Mouse (Mus musculus): ENCODE measurements at regions not wholly inside any gene's neighbourhood (a gene's known extent, or its start where the extent isn't known, plus 50 kb on each side); places are given as distances from the start of the nearest gene placed in this dataset.
A peak's percentile ranks its signal among the peaks of the same experiment; 100 is the strongest.

DNA sequence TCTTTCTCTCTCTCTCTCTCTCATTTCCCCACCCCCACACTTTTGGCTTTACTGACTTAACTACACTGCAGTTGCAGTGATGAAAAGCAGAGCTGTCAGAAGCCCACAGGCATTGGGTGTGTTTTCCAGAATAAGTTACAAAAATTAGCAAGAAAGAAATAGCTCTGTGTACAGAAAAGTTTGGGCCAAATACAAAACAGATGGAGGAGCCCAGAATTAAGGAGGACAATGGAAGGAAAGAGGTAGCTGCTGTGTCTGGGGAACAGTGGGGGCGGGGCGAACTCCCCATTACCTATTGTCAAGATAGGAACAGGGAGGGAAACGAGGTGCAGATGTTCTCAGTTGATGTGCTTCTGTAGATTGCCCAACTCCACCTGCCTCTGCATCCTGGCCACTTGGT lies 267.4 kb upstream of the Slc30a5 start:
- Histone ChIP-seq H3K4me2 (replicated peaks) (no peak overlapping the region), H3K4me1 (no peaks in the 10 kb centered on the region), H3K4me3 (no peak overlapping the region), H3K27ac (no peak overlapping the region), H3K36me3 (no peaks in the 10 kb centered on the region), H3K27me3 (replicated peaks) (no peaks in the 10 kb centered on the region), H3K9me3 (no peaks in the 10 kb centered on the region), H3K9ac (no peak overlapping the region)
- no peak for ATAC-seq (ENCODE audit: low FRiP score, low read depth)
- 60% methylated on average over 3 of the region's 3 CpGs for WGBS

DNA sequence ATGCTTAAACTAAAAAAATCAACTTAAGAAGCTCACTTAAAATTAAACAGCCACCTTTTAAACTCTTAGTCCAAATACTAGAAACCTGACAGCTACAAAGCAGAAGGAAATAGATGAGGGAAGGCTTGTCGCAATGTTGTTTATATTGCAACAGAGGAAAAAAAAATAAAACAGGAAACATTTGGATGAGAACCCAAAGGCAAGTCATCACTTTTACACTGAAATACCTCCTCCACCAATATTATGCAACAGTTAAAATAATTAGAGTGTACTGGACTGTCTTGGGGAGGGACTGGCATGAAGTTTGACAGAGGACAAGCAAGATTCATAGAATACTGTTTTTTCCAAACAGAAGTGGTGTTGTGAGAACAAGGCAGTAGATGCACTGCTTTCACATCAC lies 263.6 kb upstream of the Slc30a5 start:
- WGBS: 94% methylated on average over 1 of the region's 1 CpGs
- Histone ChIP-seq H3K4me1 (no peaks in the 10 kb centered on the region), H3K9ac (no peak overlapping the region), H3K36me3 (no peaks in the 10 kb centered on the region), H3K4me3 (no peak overlapping the region), H3K4me2 (replicated peaks) (no peak overlapping the region), H3K9me3 (no peaks in the 10 kb centered on the region), H3K27me3 (replicated peaks) (no peaks in the 10 kb centered on the region), H3K27ac (no peak overlapping the region)
- ATAC-seq (ENCODE audit: low FRiP score, low read depth): no peak

DNA sequence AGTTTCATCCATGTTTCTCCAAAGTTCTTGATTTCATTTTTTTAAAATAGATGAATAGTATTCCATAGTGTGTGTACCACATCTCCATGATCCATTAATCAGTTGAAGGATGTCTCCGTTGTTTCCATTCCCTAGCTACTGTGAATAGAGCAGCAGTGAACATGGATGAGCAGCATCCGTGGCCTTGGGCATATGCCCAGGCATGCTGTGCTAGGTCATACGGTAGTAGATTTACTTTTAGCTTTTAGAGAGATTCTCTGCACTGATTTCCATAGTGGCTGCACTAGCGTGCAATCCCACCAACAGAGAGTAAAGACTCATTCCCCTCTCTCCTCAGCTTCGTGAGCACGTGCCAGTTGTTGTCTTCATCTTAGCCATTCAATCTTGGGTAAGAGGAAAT lies 263.0 kb upstream of the Slc30a5 start:
- H3K27me3 ChIP-seq (replicated peaks): no peaks in the 10 kb centered on the region
- ATAC-seq (ENCODE audit: low FRiP score, low read depth): no peak
- H3K9ac ChIP-seq: no peak overlapping the region
- no peaks in the 10 kb centered on the region for H3K36me3 ChIP-seq
- H3K4me2 ChIP-seq (replicated peaks): no peak overlapping the region
- no peak overlapping the region for H3K27ac ChIP-seq
- no peaks in the 10 kb centered on the region for H3K4me1 ChIP-seq
- WGBS: 84% methylated on average over 6 of the region's 6 CpGs
- no peaks in the 10 kb centered on the region for H3K9me3 ChIP-seq
- no peak overlapping the region for H3K4me3 ChIP-seq

DNA sequence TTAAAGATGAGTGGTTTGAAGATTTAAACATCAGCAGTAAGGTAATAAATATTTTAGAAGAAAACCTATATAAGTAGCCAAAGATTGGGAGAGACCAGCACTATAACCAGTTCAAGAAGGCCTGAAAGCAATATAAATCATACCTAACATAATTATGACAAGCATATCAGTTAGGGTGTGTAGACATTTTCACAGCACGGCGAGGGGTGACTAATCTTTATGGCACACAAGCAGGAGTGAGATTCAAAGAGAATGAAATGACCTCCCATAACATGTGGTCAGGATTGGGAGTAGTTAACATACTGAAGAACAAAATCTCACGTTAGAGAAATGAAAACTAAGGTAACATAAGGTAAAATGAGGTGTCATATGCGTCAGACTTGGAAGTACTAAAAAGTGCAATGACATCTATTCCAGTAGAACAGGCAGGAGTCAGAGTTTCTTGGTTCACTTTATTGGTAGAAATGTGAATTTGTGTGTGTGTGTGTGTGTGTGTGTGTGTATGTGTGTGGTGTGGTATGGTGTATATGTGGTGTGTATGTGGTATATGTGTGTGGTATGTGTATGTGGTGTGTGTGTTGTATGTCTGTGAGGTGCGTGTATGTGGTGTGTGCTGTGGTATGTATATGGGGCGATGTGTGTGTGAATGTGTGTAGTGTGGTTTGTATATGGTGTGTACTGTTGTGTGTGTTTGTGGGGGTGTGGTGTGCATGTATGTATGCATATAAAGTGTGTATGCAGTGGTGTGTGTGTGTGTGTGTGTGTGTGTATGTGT lies 262.0 kb upstream of the Slc30a5 start:
- Histone ChIP-seq H3K4me2 (replicated peaks) (no peak overlapping the region), H3K9ac (no peak overlapping the region), H3K36me3 (no peaks in the 10 kb centered on the region), H3K4me3 (no peak overlapping the region), H3K9me3 (no peaks in the 10 kb centered on the region), H3K27ac (no peak overlapping the region), H3K27me3 (replicated peaks) (no peaks in the 10 kb centered on the region), H3K4me1 (no peaks in the 10 kb centered on the region)
- ATAC-seq (ENCODE audit: low FRiP score, low read depth): no peak
- WGBS: 88% methylated on average over 6 of the region's 6 CpGs

DNA sequence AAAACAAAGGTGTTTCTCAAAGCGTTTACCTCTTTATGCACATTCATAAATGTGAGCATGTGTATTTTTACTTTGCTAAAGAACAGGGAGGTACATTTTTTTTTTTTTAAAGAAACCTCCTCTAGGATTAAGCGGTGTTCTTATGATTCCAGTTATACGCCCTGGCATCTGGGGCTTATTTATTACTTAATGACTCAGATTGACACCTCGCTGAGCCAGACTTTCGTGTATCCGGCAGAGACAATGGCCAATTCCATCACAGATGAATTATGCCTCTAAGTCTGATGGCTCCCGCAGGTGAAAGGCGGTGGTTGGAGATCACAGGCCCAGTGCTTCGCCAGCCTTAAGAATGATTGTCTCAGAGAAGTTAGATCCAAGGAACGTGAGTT lies 259.5 kb upstream of the Slc30a5 start:
- ATAC-seq (ENCODE audit: low FRiP score, low read depth): no peak
- Histone ChIP-seq H3K27me3 (replicated peaks) (no peaks in the 10 kb centered on the region), H3K9ac (no peak overlapping the region), H3K9me3 (no peaks in the 10 kb centered on the region), H3K4me2 (replicated peaks) (no peak overlapping the region), H3K4me3 (no peak overlapping the region), H3K4me1 (no peaks in the 10 kb centered on the region), H3K27ac (no peak overlapping the region), H3K36me3 (no peaks in the 10 kb centered on the region)
- WGBS: 83% methylated on average over 10 of the region's 10 CpGs

DNA sequence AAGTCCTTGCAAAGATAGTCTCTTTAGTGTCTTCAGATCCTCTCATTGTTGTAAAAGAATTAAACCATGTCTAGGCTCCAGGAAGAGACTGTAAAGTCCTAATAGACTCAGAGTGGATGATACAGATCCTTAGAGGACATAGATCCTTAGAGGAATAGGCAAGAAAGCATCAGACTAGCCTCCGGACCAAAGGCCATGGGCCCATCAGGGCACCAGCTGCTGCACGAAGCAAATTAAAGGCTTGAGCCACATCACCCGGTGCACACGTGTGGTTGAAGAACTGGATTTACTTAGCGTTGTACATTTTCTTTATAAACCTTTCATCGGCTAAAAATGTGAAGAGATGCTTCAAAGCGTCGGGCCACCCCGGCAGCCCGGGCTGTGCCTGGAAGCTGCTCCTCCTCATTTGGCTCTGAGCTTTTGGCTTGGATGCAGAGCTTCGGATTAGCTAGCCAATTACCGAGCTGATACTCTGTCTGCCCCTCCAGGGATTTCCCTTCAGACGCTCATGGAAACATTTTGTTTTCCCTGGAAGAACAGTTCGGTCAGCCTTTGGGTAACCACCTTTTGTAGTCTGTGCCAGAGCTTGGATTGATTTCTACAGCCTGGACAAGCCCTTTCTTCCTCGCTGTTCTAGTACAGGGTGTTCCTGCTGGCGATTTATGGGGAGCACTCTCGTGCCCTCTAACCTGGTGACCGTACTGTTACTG lies 259.0 kb upstream of the Slc30a5 start:
- no peak overlapping the region for H3K9ac ChIP-seq
- no peaks in the 10 kb centered on the region for H3K36me3 ChIP-seq
- no peak overlapping the region for H3K4me2 ChIP-seq (replicated peaks)
- no peak for ATAC-seq (ENCODE audit: low FRiP score, low read depth)
- no peaks in the 10 kb centered on the region for H3K9me3 ChIP-seq
- no peak overlapping the region for H3K27ac ChIP-seq
- H3K4me3 ChIP-seq: no peak overlapping the region
- H3K27me3 ChIP-seq (replicated peaks): no peaks in the 10 kb centered on the region
- H3K4me1 ChIP-seq: no peaks in the 10 kb centered on the region
- 78% methylated on average over 18 of the region's 18 CpGs for WGBS

DNA sequence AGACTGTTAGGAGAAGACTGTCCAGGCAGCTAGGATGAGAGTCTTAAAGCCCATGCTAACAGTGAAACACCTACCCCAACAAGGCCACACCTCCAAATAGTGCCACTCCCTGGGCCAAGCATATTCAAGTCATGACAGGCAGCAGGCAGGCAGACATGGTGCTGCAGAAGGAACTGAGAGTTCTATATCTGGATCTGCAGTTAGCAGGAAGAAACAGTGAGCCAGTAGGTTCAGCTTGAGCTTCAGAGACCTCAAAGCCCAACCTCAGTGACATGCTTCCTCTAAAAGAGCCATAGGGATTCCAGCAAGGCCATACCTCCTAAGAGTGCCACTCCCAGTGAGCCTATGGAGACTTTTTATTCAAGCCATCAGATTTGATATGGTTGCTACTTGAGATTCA lies 252.0 kb upstream of the Slc30a5 start:
- H3K9ac ChIP-seq: no peak overlapping the region
- H3K36me3 ChIP-seq: no peaks in the 10 kb centered on the region
- no peaks in the 10 kb centered on the region for H3K27me3 ChIP-seq (replicated peaks)
- no peak overlapping the region for H3K4me2 ChIP-seq (replicated peaks)
- no peaks in the 10 kb centered on the region for H3K4me1 ChIP-seq
- H3K27ac ChIP-seq: no peak overlapping the region
- no peak for ATAC-seq (ENCODE audit: low FRiP score, low read depth)
- H3K4me3 ChIP-seq: no peak overlapping the region
- H3K9me3 ChIP-seq: no peaks in the 10 kb centered on the region

DNA sequence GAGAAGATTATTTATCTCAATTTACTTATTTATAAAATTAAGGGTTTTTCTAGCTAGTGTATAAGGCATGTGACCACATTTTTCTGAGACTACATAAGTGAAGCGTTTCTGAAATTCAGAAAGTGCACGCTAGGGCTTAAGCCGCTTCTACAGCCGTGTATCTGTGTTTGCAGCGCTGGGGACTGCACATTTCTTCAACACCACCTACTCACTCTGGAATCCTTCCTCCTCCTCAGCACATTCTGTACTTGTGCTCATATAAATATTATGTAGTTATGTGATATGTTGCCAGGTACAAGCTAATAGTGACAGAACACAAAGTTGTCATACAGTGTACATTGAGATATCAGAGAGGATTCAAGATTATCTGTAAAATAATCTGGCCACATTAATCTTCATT lies 251.0 kb upstream of the Slc30a5 start:
- Histone ChIP-seq H3K4me2 (replicated peaks) (no peak overlapping the region), H3K4me1 (no peaks in the 10 kb centered on the region), H3K27ac (no peak overlapping the region), H3K9me3 (no peaks in the 10 kb centered on the region), H3K4me3 (no peak overlapping the region), H3K27me3 (replicated peaks) (no peaks in the 10 kb centered on the region), H3K36me3 (no peaks in the 10 kb centered on the region), H3K9ac (no peak overlapping the region)
- no peak for ATAC-seq (ENCODE audit: low FRiP score, low read depth)
- WGBS: 95% methylated on average over 5 of the region's 5 CpGs

DNA sequence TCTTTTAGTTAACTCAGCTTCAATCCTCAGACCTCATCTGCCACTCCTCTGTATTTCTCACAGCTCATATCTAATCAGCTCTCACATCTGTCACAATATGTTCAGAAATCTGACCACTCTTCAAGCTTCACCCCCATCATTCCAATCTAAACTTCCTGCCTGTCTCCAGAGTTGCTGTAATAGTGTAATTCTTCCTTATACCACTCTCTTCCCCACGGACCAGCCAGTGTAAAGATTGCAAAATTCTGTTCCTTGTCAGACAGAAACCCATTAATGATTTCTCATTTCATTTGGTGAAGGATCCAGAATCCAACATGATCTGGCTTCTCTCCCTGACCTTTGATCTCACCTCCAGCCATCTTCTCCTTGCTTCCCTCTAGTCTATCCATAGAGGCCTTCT lies 250.2 kb upstream of the Slc30a5 start:
- Histone ChIP-seq H3K27me3 (replicated peaks) (no peaks in the 10 kb centered on the region), H3K4me2 (replicated peaks) (no peak overlapping the region), H3K9ac (no peak overlapping the region), H3K27ac (no peak overlapping the region), H3K4me1 (no peaks in the 10 kb centered on the region), H3K9me3 (no peaks in the 10 kb centered on the region), H3K36me3 (no peaks in the 10 kb centered on the region), H3K4me3 (no peak overlapping the region)
- WGBS: 76% methylated on average over 1 of the region's 1 CpGs
- ATAC-seq (ENCODE audit: low FRiP score, low read depth): no peak

DNA sequence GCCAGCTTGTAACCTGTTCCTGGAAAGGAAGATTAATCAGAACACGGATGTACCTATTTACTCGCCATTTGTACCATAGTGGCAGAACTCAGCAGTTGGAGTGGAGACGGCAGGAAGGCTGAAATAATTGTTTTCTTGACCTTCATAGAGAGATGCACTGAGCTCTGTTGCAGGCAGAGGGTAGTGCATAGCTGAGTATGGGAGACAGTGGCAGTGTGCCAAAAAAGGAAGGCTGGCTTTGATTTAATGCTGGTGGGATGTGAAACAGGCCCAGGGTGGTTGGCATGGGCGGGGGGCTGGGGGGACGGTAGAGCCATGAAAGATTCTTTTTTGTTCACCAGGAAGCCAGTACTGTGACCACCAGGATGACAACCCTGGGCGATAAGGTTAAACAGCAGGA lies 235.3 kb upstream of the Slc30a5 start:
- H3K9me3 ChIP-seq: no peaks in the 10 kb centered on the region
- H3K4me3 ChIP-seq: no peak overlapping the region
- H3K4me1 ChIP-seq: no peaks in the 10 kb centered on the region
- 0 out of 2 replicates have a peak, but pooled peaks have one; percentile 65 for ATAC-seq (ENCODE audit: low FRiP score, low read depth)
- H3K27me3 ChIP-seq (replicated peaks): no peaks in the 10 kb centered on the region
- no peak overlapping the region for H3K4me2 ChIP-seq (replicated peaks)
- H3K9ac ChIP-seq: no peak overlapping the region
- 76% methylated on average over 6 of the region's 6 CpGs for WGBS
- no peaks in the 10 kb centered on the region for H3K36me3 ChIP-seq
- H3K27ac ChIP-seq: no peak overlapping the region

DNA sequence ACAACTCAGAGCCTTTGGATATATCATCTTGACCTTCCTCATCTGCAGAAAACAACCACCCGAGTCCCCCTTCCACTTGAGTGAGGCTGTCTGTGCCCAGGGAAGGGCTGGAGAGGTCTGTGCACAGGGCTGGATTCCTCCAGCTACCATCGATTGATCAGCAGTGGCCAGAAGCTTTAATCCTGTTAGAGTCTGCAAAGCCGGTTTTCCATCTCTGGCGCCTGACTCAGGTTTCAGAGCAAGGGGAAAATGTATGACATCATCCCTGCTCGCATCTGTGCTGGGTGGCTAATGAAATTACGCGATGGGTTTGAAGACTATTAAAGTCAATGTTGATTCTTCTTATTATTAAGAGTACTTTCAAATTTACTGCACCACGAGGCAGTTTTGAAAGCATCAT lies 229.4 kb upstream of the Slc30a5 start:
- Histone ChIP-seq H3K4me2 (replicated peaks) (no peak overlapping the region), H3K27ac (no peak overlapping the region), H3K36me3 (no peaks in the 10 kb centered on the region), H3K27me3 (replicated peaks) (no peaks in the 10 kb centered on the region), H3K4me3 (no peak overlapping the region), H3K9ac (no peak overlapping the region), H3K4me1 (0 out of 2 replicates have a peak, but pooled peaks cover 4% of the 10 kb centered on the region), H3K9me3 (no peaks in the 10 kb centered on the region)
- WGBS: 70% methylated on average over 8 of the region's 8 CpGs
- ATAC-seq (ENCODE audit: low FRiP score, low read depth): no peak

DNA sequence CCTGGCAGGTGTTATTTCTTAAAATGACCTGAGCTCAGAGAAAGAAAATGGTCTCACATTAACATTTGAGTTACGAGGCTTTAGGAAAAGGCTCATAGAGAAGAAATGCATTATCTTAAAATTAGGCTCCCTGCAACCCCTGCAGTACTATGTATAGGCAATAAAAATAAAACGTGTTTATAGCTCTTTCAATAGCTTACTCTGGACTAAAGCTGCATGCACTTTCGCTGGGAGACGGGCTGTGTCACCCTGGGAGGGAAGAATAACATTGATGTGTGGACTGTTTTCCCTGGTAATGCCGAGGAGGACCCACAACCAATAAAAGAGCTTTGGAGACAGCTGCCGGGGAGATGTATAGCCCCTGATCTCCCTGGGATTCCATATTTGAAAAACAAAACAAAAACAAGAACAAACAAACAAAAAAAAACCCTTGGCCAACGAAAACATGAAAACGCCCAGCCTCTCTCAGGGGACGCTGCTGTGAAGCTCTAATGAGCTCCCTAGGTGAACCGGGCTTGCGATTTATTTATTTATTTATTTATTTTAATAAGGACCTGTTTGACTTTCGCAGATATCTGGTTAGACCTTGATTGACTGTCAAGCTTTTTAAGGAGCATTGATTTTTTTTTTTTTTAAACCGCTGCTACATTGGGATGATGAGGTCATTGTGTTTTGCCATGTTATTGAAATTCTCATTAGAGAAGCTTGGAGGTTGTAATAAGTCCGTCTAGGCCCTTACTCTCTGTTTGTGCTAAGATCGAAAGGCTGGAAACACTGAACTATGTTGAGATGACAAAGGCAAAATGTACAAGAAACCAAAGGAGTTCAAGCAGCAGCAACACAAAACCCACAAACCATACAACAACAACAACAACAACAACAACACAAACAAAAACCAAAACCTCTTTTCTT lies 228.3 kb upstream of the Slc30a5 start:
- H3K27ac ChIP-seq: no peak overlapping the region
- no peaks in the 10 kb centered on the region for H3K36me3 ChIP-seq
- no peak overlapping the region for H3K4me3 ChIP-seq
- H3K27me3 ChIP-seq (replicated peaks): no peaks in the 10 kb centered on the region
- H3K4me2 ChIP-seq (replicated peaks): no peak overlapping the region
- H3K9ac ChIP-seq: no peak overlapping the region
- no peaks in the 10 kb centered on the region for H3K9me3 ChIP-seq
- WGBS: 47% methylated on average over 15 of the region's 15 CpGs
- no peak for ATAC-seq (ENCODE audit: low FRiP score, low read depth)
- 0 out of 2 replicates have a peak, but pooled peaks cover 4% of the 10 kb centered on the region for H3K4me1 ChIP-seq

Data from neural tube, embryonic 12.5 days (tissue).